Mouse (Mus musculus): ENCODE measurements around the gene Polr1c. TPM values are rescaled to one million over a fixed set of nuclear protein-coding genes. Genes with fewer than 3 reads are reported as not detected.

Gene Polr1c
- total and polyA plus RNA-seq, 3 experiments = 195 to 197 TPM; not detected in 1

GRCm38 (mm10) chr17:46254106-46254505 is 6.3 kb upstream of the Polr1c start:
- peak; percentile 39 for DNase-seq (ENCODE audit: low read depth, low spot score)
- no peak for TF ChIP-seq MAX (IDR thresholded peaks at IDR 0.05; ENCODE audit: low read length)
- 0 out of 2 replicates have a peak, but pooled peaks have one; percentile 19 for TF ChIP-seq NRF1 (IDR thresholded peaks at IDR 0.05; ENCODE audit: insufficient read depth, low read depth, low read length, poor library complexity, severe bottlenecking)
- no peak for TF ChIP-seq E2F4 (IDR thresholded peaks at IDR 0.05; ENCODE audit: borderline replicate concordance, low read depth, low read length)
- TF ChIP-seq POLR2A (IDR thresholded peaks at IDR 0.05; ENCODE audit: control insufficient read depth in 1 of 2, insufficient read depth in 1 of 2, low read depth in 1 of 2, low read length in 2 of 2, poor library complexity in 1 of 2) = 0 out of 4 replicates have a peak, but pooled peaks of 1 of the 2 experiments have one; percentile 7
- H3K4me3 ChIP-seq (ENCODE audit: control insufficient read depth in 1 of 2, insufficient read depth in 1 of 2, low read depth in 2 of 2, low read length in 2 of 2) = peak overlapping the region; percentile 40 to 66
- H3K27ac ChIP-seq (ENCODE audit: control insufficient read depth, low read depth, low read length) = no peak overlapping the region
- H3K27me3 ChIP-seq (ENCODE audit: control insufficient read depth in 1 of 2, insufficient read depth in 2 of 2, low read length in 2 of 2) = no peaks in the 10 kb centered on the region
- peak overlapping the region; percentile 62 for H3K9ac ChIP-seq (ENCODE audit: control insufficient read depth, low read depth, low read length, poor library complexity, severe bottlenecking)
- peaks cover 0 to 2% of the 10 kb centered on the region in 2 experiments; a peak in 2 of 4 replicates for H3K36me3 ChIP-seq (ENCODE audit: control insufficient read depth in 1 of 2, insufficient read depth in 2 of 2, low read length in 2 of 2)
- peaks cover 1% of the 10 kb centered on the region for H3K79me2 ChIP-seq (ENCODE audit: control insufficient read depth, insufficient read depth, low read length, poor library complexity)
- peaks cover 0 to 10% of the 10 kb centered on the region in 2 experiments; a peak in 2 of 4 replicates for H3K4me1 ChIP-seq (ENCODE audit: control insufficient read depth in 1 of 2, insufficient read depth in 2 of 2, low read length in 2 of 2)
- no peaks in the 10 kb centered on the region for H3K9me3 ChIP-seq (replicated peaks; ENCODE audit: insufficient read depth, low read length)

- H3K4me3 ChIP-seq (ENCODE audit: control insufficient read depth in 1 of 2, insufficient read depth in 1 of 2, low read depth in 2 of 2, low read length in 2 of 2) = peak within 1 kb of the TSS; percentile 64 to 66
- peak within 1 kb of the TSS; percentile 15 for H3K27ac ChIP-seq (ENCODE audit: control insufficient read depth, low read depth, low read length)
- no peaks in the 10 kb centered on the region for H3K27me3 ChIP-seq (ENCODE audit: control insufficient read depth in 1 of 2, insufficient read depth in 2 of 2, low read length in 2 of 2)
- peaks cover 7% of the 10 kb centered on the region for H3K79me2 ChIP-seq (ENCODE audit: control insufficient read depth, insufficient read depth, low read length, poor library complexity)
- peak; percentile 91 for DNase-seq (ENCODE audit: low read depth, low spot score)
- H3K4me1 ChIP-seq (ENCODE audit: control insufficient read depth in 1 of 2, insufficient read depth in 2 of 2, low read length in 2 of 2) = peaks cover 0 to 15% of the 10 kb centered on the region in 2 experiments; a peak in 2 of 4 replicates
- peak within 1 kb of the TSS; percentile 62 for H3K9ac ChIP-seq (ENCODE audit: control insufficient read depth, low read depth, low read length, poor library complexity, severe bottlenecking)
- TF ChIP-seq TAL1 (IDR thresholded peaks at IDR 0.05; ENCODE audit: low read length) (no peak), SIN3A (IDR thresholded peaks at IDR 0.05; ENCODE audit: low read length) (peak; percentile 89), POLR2AphosphoS2 (IDR thresholded peaks at IDR 0.05; ENCODE audit: low read length) (no peak), NELFE (IDR thresholded peaks at IDR 0.05; ENCODE audit: low read depth, low read length) (no peak; the same call in 1 of the 2 replicates), MXI1 (IDR thresholded peaks at IDR 0.05; ENCODE audit: low read depth, low read length) (peak; percentile 98), MAZ (IDR thresholded peaks at IDR 0.05; ENCODE audit: low read depth, low read length) (no peak), HCFC1 (IDR thresholded peaks at IDR 0.05; ENCODE audit: low read depth, low read length) (peak; percentile 32; the same call in 1 of the 2 replicates), ZKSCAN1 (IDR thresholded peaks at IDR 0.05; ENCODE audit: low read depth, low read length) (no peak), E2F4 (IDR thresholded peaks at IDR 0.05; ENCODE audit: borderline replicate concordance, low read depth, low read length) (no peak; the same call in 1 of the 2 replicates), POLR2A (IDR thresholded peaks at IDR 0.05; ENCODE audit: control insufficient read depth in 1 of 2, insufficient read depth in 1 of 2, low read depth in 1 of 2, low read length in 2 of 2, poor library complexity in 1 of 2) (0 out of 4 replicates have a peak, but pooled peaks of 1 of the 2 experiments have one; percentile 18), USF1 (IDR thresholded peaks at IDR 0.05; ENCODE audit: low read depth, low read length) (no peak), ZNF384 (IDR thresholded peaks at IDR 0.05; ENCODE audit: low read depth, low read length) (no peak), CHD2 (IDR thresholded peaks at IDR 0.05; ENCODE audit: low read length) (no peak), USF2 (IDR thresholded peaks at IDR 0.05; ENCODE audit: borderline replicate concordance in 1 of 2, insufficient read depth in 1 of 2, low read depth in 1 of 2, low read length in 2 of 2) (no peak), MAX (IDR thresholded peaks at IDR 0.05; ENCODE audit: low read length) (peak; percentile 88), ELF1 (IDR thresholded peaks at IDR 0.05; ENCODE audit: low read depth, low read length) (peak; percentile 68), NRF1 (IDR thresholded peaks at IDR 0.05; ENCODE audit: insufficient read depth, low read depth, low read length, poor library complexity, severe bottlenecking) (peak; percentile 46; the same call in 1 of the 2 replicates), RCOR1 (IDR thresholded peaks at IDR 0.05; ENCODE audit: low read depth, low read length) (no peak), SMC3 (IDR thresholded peaks at IDR 0.05; ENCODE audit: low read depth, low read length) (no peak), POLR2AphosphoS5 (IDR thresholded peaks at IDR 0.05; ENCODE audit: borderline replicate concordance, low read depth, low read length) (no peak), MYC (IDR thresholded peaks at IDR 0.05; ENCODE audit: low read depth, low read length) (peak; percentile 92), MAFK (IDR thresholded peaks at IDR 0.05; ENCODE audit: borderline replicate concordance, low read depth, low read length) (no peak)
- peaks cover 0 to 4% of the 10 kb centered on the region in 2 experiments; a peak in 2 of 4 replicates for H3K36me3 ChIP-seq (ENCODE audit: control insufficient read depth in 1 of 2, insufficient read depth in 2 of 2, low read length in 2 of 2)
- H3K9me3 ChIP-seq (replicated peaks; ENCODE audit: insufficient read depth, low read length) = no peaks in the 10 kb centered on the region
Observed at GRCm38 (mm10) chr17:46253452-46254084, 5.7 kb upstream of the Polr1c start, which contains the start of gene Lrrc73. Lrrc73 (plus strand) TSS chr17:46253531.

Data from MEL (cell line).